Mouse (Mus musculus) intestine, embryonic 15.5 days (tissue): ENCODE measurements around the gene Rnf39. TPM values are rescaled to one million over a fixed set of nuclear protein-coding genes. Genes with fewer than 3 reads are reported as not detected.

ENCODE experiments used
- ATAC-seq: fragments of 200-750 bp; cut with Nextera tagmentation; 2 replicates; pipeline ENCODE4 v1.8.0; 2017; ENCODE audit warnings: moderate TSS enrichment, moderate library complexity
- H3K27ac ChIP-seq: fragments of 300-500 bp; sonication (generic); 2 replicates; pipeline ENCODE4 v1.5.1; 2015; ENCODE audit warnings: mild to moderate bottlenecking, inconsistent platforms
- H3K27me3 ChIP-seq: fragments of 300-500 bp; sonication (generic); replicated peaks from 2 replicates; pipeline ENCODE4 v1.6.1; 2015; ENCODE audit warnings: inconsistent platforms
- H3K36me3 ChIP-seq: fragments of 300-500 bp; sonication (generic); 2 replicates; pipeline ENCODE4 v1.6.1; 2015; ENCODE audit warnings: inconsistent platforms
- H3K4me1 ChIP-seq: fragments of 300-500 bp; sonication (generic); replicated peaks from 2 replicates; pipeline ENCODE4 v1.6.1; 2015; ENCODE audit warnings: inconsistent platforms
- H3K4me2 ChIP-seq: fragments of 300-500 bp; sonication (generic); replicated peaks from 2 replicates; pipeline ENCODE4 v1.6.1; 2015; ENCODE audit warnings: mild to moderate bottlenecking, inconsistent platforms
- H3K4me3 ChIP-seq: fragments of 300-500 bp; sonication (generic); replicated peaks from 2 replicates; pipeline ENCODE4 v1.5.1; 2015; ENCODE audit warnings: inconsistent platforms
- H3K9ac ChIP-seq: fragments of 300-500 bp; sonication (generic); 2 replicates; pipeline ENCODE4 v1.6.1; 2015; ENCODE audit warnings: inconsistent platforms
- H3K9me3 ChIP-seq: fragments of 300-500 bp; sonication (generic); 2 replicates; pipeline ENCODE4 v1.6.1; 2016; ENCODE audit warnings: inconsistent platforms
- WGBS: fragments of 180-500 bp; shearing (Covaris S2); methylation state at CpG from one replicate; pipeline ENCODE4 v1.1.7; 2015; 5-methylcytosine and 5-hydroxymethylcytosine counted together
- polyA plus RNA-seq: library from polyadenylated mRNA; unstranded; fragments of >200 nt; fragmentation: Nextera tagmentation; extraction: Ambion mirVana; gene quantifications from 2 replicates; pipeline ENCODE4 v1.2.1, GENCODE M21; 2015

Gene Rnf39
- polyA plus RNA-seq, 1 experiment from 2014 or later = 1.7 TPM

GRCm38 (mm10) chr17:36944121-36944775, 1.5 kb downstream of the Rnf39 start:
- WGBS = 20% methylated on average over 9 of the region's 9 CpGs
- ATAC-seq = no peak
- no peak overlapping the region for H3K9ac ChIP-seq
- H3K27me3 ChIP-seq = peaks cover 35% of the 10 kb centered on the region
- H3K4me3 ChIP-seq = no peak overlapping the region
- H3K36me3 ChIP-seq = peaks cover 4% of the 10 kb centered on the region; the same call in 1 of the 2 replicates
- H3K4me2 ChIP-seq = no peak overlapping the region
- H3K27ac ChIP-seq = no peak overlapping the region
- H3K9me3 ChIP-seq = no peaks in the 10 kb centered on the region
- H3K4me1 ChIP-seq = peaks cover 25% of the 10 kb centered on the region

GRCm38 (mm10) chr17:36947051-36947819, 4.5 kb downstream of the Rnf39 start:
- peaks cover 32% of the 10 kb centered on the region for H3K27me3 ChIP-seq
- peak; percentile 42 for ATAC-seq
- H3K9ac ChIP-seq = peak overlapping the region; percentile 67
- peak overlapping the region; percentile 52 for H3K4me3 ChIP-seq
- H3K9me3 ChIP-seq = no peaks in the 10 kb centered on the region
- peaks cover 4% of the 10 kb centered on the region; the same call in 1 of the 2 replicates for H3K36me3 ChIP-seq
- WGBS = 2% methylated on average over 62 of the region's 62 CpGs
- no peak overlapping the region for H3K27ac ChIP-seq
- H3K4me2 ChIP-seq = peak overlapping the region; percentile 99
- peaks cover 29% of the 10 kb centered on the region for H3K4me1 ChIP-seq

GRCm38 (mm10) chr17:36948286-36948685, 5.6 kb downstream of the Rnf39 start:
- Histone ChIP-seq H3K36me3 (peaks cover 4% of the 10 kb centered on the region; the same call in 1 of the 2 replicates), H3K9me3 (no peaks in the 10 kb centered on the region), H3K27me3 (peaks cover 22% of the 10 kb centered on the region), H3K9ac (no peak overlapping the region), H3K27ac (no peak overlapping the region), H3K4me1 (peaks cover 19% of the 10 kb centered on the region), H3K4me3 (no peak overlapping the region), H3K4me2 (no peak overlapping the region)
- WGBS = 88% methylated on average over 1 of the region's 1 CpGs
- ATAC-seq = no peak

GRCm38 (mm10) chr17:36949265-36949664, 6.5 kb downstream of the Rnf39 start:
- Histone ChIP-seq H3K27ac (no peak overlapping the region), H3K27me3 (peaks cover 13% of the 10 kb centered on the region), H3K36me3 (peaks cover 4% of the 10 kb centered on the region; the same call in 1 of the 2 replicates), H3K4me2 (no peak overlapping the region), H3K4me1 (peaks cover 18% of the 10 kb centered on the region), H3K4me3 (no peak overlapping the region), H3K9me3 (no peaks in the 10 kb centered on the region), H3K9ac (no peak overlapping the region)
- 93% methylated on average over 8 of the region's 8 CpGs for WGBS
- no peak for ATAC-seq

GRCm38 (mm10) chr17:36950981-36951947, 8.5 kb downstream of the Rnf39 start, which contains the start of gene Ppp1r11:
Gene Ppp1r11 (minus strand): TSS chr17:36951741.
- H3K9ac ChIP-seq = peak within 1 kb of the TSS; percentile 69
- H3K4me1 ChIP-seq = peaks cover 18% of the 10 kb centered on the region
- peak; percentile 97 for ATAC-seq
- peaks cover 8% of the 10 kb centered on the region; the same call in 1 of the 2 replicates for H3K36me3 ChIP-seq
- peak within 1 kb of the TSS; percentile 67 for H3K4me3 ChIP-seq
- no peaks in the 10 kb centered on the region for H3K9me3 ChIP-seq
- 2% methylated on average over 36 of the region's 36 CpGs for WGBS
- H3K27ac ChIP-seq = peak within 1 kb of the TSS; percentile 62
- no peaks in the 10 kb centered on the region for H3K27me3 ChIP-seq
- peak within 1 kb of the TSS; percentile 69 for H3K4me2 ChIP-seq

- no peak overlapping the region for H3K27ac ChIP-seq
- H3K4me2 ChIP-seq = no peak overlapping the region
- H3K4me3 ChIP-seq = no peak overlapping the region
- no peak overlapping the region for H3K9ac ChIP-seq
- WGBS = 91% methylated on average over 2 of the region's 2 CpGs
- no peaks in the 10 kb centered on the region for H3K9me3 ChIP-seq
- H3K27me3 ChIP-seq = no peaks in the 10 kb centered on the region
- peaks cover 10% of the 10 kb centered on the region for H3K4me1 ChIP-seq
- H3K36me3 ChIP-seq = peaks cover 8% of the 10 kb centered on the region; the same call in 1 of the 2 replicates
- no peak for ATAC-seq
Observed at GRCm38 (mm10) chr17:36952631-36953030, 9.9 kb downstream of the Rnf39 start.

- ATAC-seq = no peak
- peaks cover 8% of the 10 kb centered on the region; the same call in 1 of the 2 replicates for H3K36me3 ChIP-seq
- H3K27me3 ChIP-seq = no peaks in the 10 kb centered on the region
- no peak overlapping the region for H3K9ac ChIP-seq
- no peak overlapping the region for H3K27ac ChIP-seq
- WGBS = 94% methylated on average over 1 of the region's 1 CpGs
- H3K9me3 ChIP-seq = no peaks in the 10 kb centered on the region
- no peak overlapping the region for H3K4me2 ChIP-seq
- H3K4me3 ChIP-seq = no peak overlapping the region
- H3K4me1 ChIP-seq = peaks cover 7% of the 10 kb centered on the region
Observed at GRCm38 (mm10) chr17:36953062-36953461, 10.3 kb downstream of the Rnf39 start.

- Histone ChIP-seq H3K9ac (peak within 1 kb of the TSS; percentile 64), H3K27ac (peak within 1 kb of the TSS; percentile 66), H3K4me2 (peak within 1 kb of the TSS; percentile 57), H3K4me3 (peak within 1 kb of the TSS; percentile 58), H3K36me3 (0 out of 2 replicates have a peak, but pooled peaks cover 4% of the 10 kb centered on the region), H3K4me1 (peaks cover 10% of the 10 kb centered on the region), H3K27me3 (no peaks in the 10 kb centered on the region), H3K9me3 (no peaks in the 10 kb centered on the region)
- peak; percentile 98 for ATAC-seq
- under 1% methylated on average over 46 of the region's 46 CpGs for WGBS
Observed at GRCm38 (mm10) chr17:36957999-36958743, 15.5 kb downstream of the Rnf39 start, which contains the start of the genes Znrd1 and Znrd1as. Gene Znrd1 (minus strand): TSS chr17:36958559. Gene Znrd1as (plus strand): TSS chr17:36958592.

GRCm38 (mm10) chr17:36958884-36959283, 16.2 kb downstream of the Rnf39 start:
- Histone ChIP-seq H3K9me3 (no peaks in the 10 kb centered on the region), H3K4me3 (peak overlapping the region; percentile 58), H3K4me1 (peaks cover 10% of the 10 kb centered on the region), H3K27me3 (no peaks in the 10 kb centered on the region), H3K36me3 (0 out of 2 replicates have a peak, but pooled peaks cover 4% of the 10 kb centered on the region), H3K9ac (peak overlapping the region; percentile 62), H3K27ac (peak overlapping the region; percentile 19; the same call in 1 of the 2 replicates), H3K4me2 (peak overlapping the region; percentile 57)
- WGBS = 10% methylated on average over 12 of the region's 12 CpGs
- no peak for ATAC-seq

- Histone ChIP-seq H3K9ac (no peak overlapping the region), H3K36me3 (0 out of 2 replicates have a peak, but pooled peaks cover under 1% of the 10 kb centered on the region), H3K4me2 (no peak overlapping the region), H3K4me1 (peaks cover 10% of the 10 kb centered on the region), H3K4me3 (no peak overlapping the region), H3K9me3 (no peaks in the 10 kb centered on the region), H3K27me3 (no peaks in the 10 kb centered on the region), H3K27ac (no peak overlapping the region)
- WGBS = 47% methylated on average over 1 of the region's 1 CpGs
- ATAC-seq = no peak
Observed at GRCm38 (mm10) chr17:36961125-36961524, 18.4 kb downstream of the Rnf39 start.

- H3K4me2 ChIP-seq = no peak overlapping the region
- no peaks in the 10 kb centered on the region for H3K4me1 ChIP-seq
- H3K9me3 ChIP-seq = no peaks in the 10 kb centered on the region
- H3K4me3 ChIP-seq = no peak overlapping the region
- H3K36me3 ChIP-seq = no peaks in the 10 kb centered on the region
- H3K9ac ChIP-seq = no peak overlapping the region
- H3K27ac ChIP-seq = no peak overlapping the region
- H3K27me3 ChIP-seq = no peaks in the 10 kb centered on the region; the same call in 1 of the 2 replicates
- 76% methylated on average over 1 of the region's 1 CpGs for WGBS
- no peak for ATAC-seq
Observed at GRCm38 (mm10) chr17:36966875-36967274, 24.2 kb downstream of the Rnf39 start.
